Mouse (Mus musculus): ENCODE results near the gene Nfkb2.

DNA sequence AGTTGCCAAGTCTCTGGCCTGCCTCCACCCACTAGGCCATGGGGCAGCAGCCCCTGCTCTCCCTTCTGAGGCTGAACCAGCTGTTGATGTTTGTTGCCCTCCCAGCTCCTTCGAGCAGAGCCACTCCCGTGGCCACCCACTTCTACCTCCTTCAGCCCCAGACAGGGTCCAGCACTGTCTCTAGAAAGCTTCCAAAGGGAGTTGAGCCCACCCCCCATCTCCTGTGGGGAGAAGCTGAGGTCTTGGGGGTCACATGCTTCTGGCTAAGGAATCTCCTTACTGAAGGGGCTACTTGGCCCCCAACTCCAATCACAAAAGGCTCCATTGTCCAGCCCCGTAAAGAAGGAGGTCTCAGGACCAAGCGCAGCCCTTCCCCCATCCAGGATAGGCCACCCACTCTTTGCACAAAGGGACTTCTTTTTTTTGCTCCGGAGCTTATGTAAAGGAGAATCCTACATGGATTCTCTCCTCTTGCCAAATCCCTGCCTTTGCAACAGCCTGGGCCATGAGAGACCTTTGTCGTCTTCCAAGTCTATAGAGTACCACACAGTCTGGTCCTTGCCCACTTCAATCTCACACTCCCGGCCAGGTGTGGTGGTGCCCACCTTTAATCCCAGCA, 28.7 kb downstream of the Nfkb2 start:
- TF ChIP-seq EP300 (IDR thresholded peaks at IDR 0.05; ENCODE audit: low read depth) (no peak), CTCF (IDR thresholded peaks at IDR 0.05; ENCODE audit: low read depth) (no peak)

All from heart, postnatal 0 days (tissue).